Mouse (Mus musculus) stomach, postnatal 0 days (tissue): ENCODE results near the gene Nit2.

Source experiments
- CTCF ChIP-seq: IDR thresholded peaks from 2 replicates; pipeline ENCODE4 v1.5.1; 2016; ENCODE audit warnings: antibody characterized with exemption, low read depth, mild to moderate bottlenecking, moderate library complexity
- EP300 ChIP-seq: optimal IDR thresholded peaks from 2 replicates; pipeline ENCODE3; 2016; ENCODE audit warnings: antibody characterized with exemption

DNA sequence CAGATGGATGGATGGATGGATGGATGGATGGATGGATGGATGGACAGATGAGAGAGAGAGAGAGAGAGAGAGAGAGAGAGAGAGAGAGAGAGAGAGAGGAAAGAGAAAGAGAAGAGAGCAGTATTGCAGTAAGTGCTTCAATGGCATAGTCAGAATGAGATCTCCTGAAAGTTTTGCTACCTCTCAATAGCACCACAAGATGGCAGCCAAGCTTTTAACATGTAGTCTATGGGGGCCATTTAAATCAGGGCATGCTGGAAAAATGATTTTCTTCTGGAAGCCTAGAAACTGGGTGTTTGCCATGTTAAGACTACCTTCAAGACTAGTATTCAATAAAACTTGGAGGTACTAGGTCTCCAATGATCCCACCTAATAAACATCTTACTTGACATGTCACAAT is 51.1 kb downstream of the Nit2 start:
- TF ChIP-seq CTCF, result peak; percentile 78
- TF ChIP-seq EP300, result no peak
